Mouse (Mus musculus) neural tube, embryonic 13.5 days (tissue): ENCODE results near the gene Epha8. TPM values are rescaled to one million over a fixed set of nuclear protein-coding genes. Genes with fewer than 3 reads are reported as not detected.

Source experiments
- ATAC-seq: fragments of 200-750 bp; cut with Nextera tagmentation; 2 replicates; pipeline ENCODE4 v1.8.0; 2017; ENCODE audit warnings: low read depth, mild to moderate bottlenecking, moderate TSS enrichment, moderate library complexity
- H3K27ac ChIP-seq: fragments of 300-500 bp; sonication (generic); replicated peaks from 2 replicates; pipeline ENCODE4 v1.5.1; 2015; ENCODE audit warnings: moderate library complexity, mild to moderate bottlenecking, inconsistent platforms
- H3K27me3 ChIP-seq: fragments of 300-500 bp; sonication (generic); 2 replicates; pipeline ENCODE4 v1.6.1; 2015; ENCODE audit warnings: mild to moderate bottlenecking, inconsistent platforms
- H3K36me3 ChIP-seq: fragments of 300-500 bp; sonication (generic); 2 replicates; pipeline ENCODE4 v1.6.1; 2015; ENCODE audit warnings: mild to moderate bottlenecking, inconsistent platforms
- H3K4me1 ChIP-seq: fragments of 300-500 bp; sonication (generic); replicated peaks from 2 replicates; pipeline ENCODE4 v1.6.1; 2015; ENCODE audit warnings: inconsistent platforms
- H3K4me2 ChIP-seq: fragments of 300-500 bp; sonication (generic); 2 replicates; pipeline ENCODE4 v1.6.1; 2015; ENCODE audit warnings: inconsistent platforms, mild to moderate bottlenecking, moderate library complexity
- H3K4me3 ChIP-seq: fragments of 300-500 bp; sonication (generic); 2 replicates; pipeline ENCODE4 v1.5.1; 2015; ENCODE audit warnings: mild to moderate bottlenecking, inconsistent platforms
- H3K9ac ChIP-seq: fragments of 300-500 bp; sonication (generic); 2 replicates; pipeline ENCODE4 v1.6.1; 2015; ENCODE audit warnings: moderate library complexity, mild to moderate bottlenecking, inconsistent platforms
- H3K9me3 ChIP-seq: fragments of 300-500 bp; sonication (generic); 2 replicates; pipeline ENCODE4 v1.6.1; 2016; ENCODE audit warnings: inconsistent platforms
- WGBS: fragments of 180-500 bp; shearing (Covaris S2); methylation state at CpG from one replicate; pipeline ENCODE4 v1.1.7; 2015; 5-methylcytosine and 5-hydroxymethylcytosine counted together
- polyA plus RNA-seq: library from polyadenylated mRNA; unstranded; fragments of >200 nt; fragmentation: Nextera tagmentation; extraction: Ambion mirVana; gene quantifications from 2 replicates; pipeline ENCODE4 v1.2.1, GENCODE M21; 2015

Epha8 gene
- polyA plus RNA-seq, result 8.0 and 9.1 TPM in 2 replicates

DNA sequence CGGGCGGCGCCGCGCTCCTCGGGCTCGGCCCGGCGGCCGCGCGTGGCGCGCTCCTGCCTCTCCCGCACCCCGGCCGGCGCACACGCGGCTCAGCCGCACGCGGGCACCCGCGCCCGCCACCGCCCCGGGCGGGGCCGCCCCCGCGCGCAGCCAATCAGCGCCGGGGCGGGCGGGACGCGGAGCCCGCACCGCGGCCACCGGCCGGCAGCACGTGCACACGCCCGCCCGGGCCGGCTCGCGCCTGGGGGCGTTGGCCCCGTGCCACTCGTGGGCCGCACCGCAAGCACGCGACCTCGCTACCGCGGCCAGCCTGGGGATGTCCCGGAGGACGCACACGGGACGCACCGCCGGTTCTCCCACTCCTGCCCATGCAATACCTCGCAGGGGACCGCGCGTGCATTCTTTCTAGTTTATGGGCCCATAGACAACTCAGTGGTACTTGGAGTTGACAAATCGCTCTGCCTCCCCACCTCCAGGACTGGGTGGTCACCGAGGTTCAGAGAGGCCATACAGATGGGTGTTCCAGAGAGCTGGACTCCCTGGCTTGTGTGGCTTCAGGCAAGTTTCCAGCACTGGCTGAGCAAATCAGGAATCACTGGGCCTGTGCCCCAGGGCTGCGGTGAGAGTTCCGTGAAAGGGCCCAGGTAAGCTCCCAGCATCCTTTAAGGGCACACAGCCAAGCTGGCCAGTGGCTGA lies at the start of gene Epha8:
Gene Epha8, minus strand, starts transcription at position 66 of the 696 bp plus-strand sequence.
- no peak within 1 kb of the TSS for H3K27ac ChIP-seq

DNA sequence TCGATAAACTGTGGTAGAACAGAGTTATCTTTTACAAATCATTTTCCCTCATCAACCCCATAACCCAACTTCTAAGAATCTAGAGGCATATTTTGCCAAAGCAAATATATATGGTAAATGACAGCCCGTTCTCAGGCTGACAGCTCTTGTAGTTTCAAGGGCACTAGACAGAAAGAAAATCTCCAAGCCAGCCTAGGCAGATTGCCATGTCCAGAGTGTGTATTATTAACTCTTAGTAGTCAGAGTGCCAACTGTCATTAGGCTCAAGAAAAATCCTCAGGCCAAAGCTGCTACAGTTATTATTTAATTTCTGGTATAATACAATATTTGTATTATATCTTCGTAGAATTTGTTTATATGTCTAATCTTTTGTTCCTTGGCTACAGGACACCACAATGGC lies 45.2 kb upstream of the Epha8 start:
- Histone ChIP-seq H3K4me3 (no peak overlapping the region), H3K9ac (no peak overlapping the region), H3K27ac (no peak overlapping the region), H3K9me3 (no peaks in the 10 kb centered on the region), H3K4me1 (peaks cover 17% of the 10 kb centered on the region), H3K4me2 (no peak overlapping the region), H3K27me3 (no peaks in the 10 kb centered on the region), H3K36me3 (peaks cover 33% of the 10 kb centered on the region)
- ATAC-seq, result no peak
- WGBS, result 90% methylated on average over 3 of the region's 3 CpGs

More for the DNA sequence above, at the start of gene Epha8:
- H3K9me3 ChIP-seq, result no peaks in the 10 kb centered on the region
- peak; percentile 60; the same call in 1 of the 2 replicates for ATAC-seq
- H3K27me3 ChIP-seq, result peaks cover 74% of the 10 kb centered on the region
- peaks cover 62% of the 10 kb centered on the region for H3K4me1 ChIP-seq
- no peaks in the 10 kb centered on the region for H3K36me3 ChIP-seq
- peak within 1 kb of the TSS; percentile 54 for H3K4me3 ChIP-seq
- peak within 1 kb of the TSS; percentile 83 for H3K4me2 ChIP-seq
- H3K9ac ChIP-seq, result peak within 1 kb of the TSS; percentile 76
- 1% methylated on average over 48 of the region's 75 CpGs for WGBS

DNA sequence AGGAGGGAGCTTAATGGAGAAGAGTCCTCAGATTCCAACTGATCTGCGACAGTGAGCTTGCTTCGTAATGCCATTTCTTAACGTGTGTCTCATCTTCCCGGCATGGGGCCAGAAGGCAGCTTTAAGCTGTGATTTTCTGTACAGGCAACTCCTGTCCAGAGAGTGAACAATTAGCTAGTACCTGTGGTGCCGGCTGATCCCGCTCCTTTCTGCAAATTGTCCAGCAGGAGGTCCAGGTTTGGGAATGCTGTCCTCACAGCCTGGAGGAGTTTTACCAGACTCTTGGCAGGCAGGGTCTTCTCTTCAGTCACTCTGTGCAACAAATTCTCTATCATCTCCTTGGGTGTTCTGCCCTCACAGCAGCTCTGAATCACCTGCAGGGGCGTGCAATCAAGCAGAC lies 44.4 kb upstream of the Epha8 start:
- H3K36me3 ChIP-seq, result peaks cover 38% of the 10 kb centered on the region
- H3K9ac ChIP-seq, result no peak overlapping the region
- H3K4me2 ChIP-seq, result no peak overlapping the region
- 75% methylated on average over 7 of the region's 7 CpGs for WGBS
- no peak for ATAC-seq
- H3K4me3 ChIP-seq, result no peak overlapping the region
- H3K27ac ChIP-seq, result no peak overlapping the region
- H3K4me1 ChIP-seq, result peaks cover 23% of the 10 kb centered on the region
- H3K27me3 ChIP-seq, result no peaks in the 10 kb centered on the region
- no peaks in the 10 kb centered on the region for H3K9me3 ChIP-seq

DNA sequence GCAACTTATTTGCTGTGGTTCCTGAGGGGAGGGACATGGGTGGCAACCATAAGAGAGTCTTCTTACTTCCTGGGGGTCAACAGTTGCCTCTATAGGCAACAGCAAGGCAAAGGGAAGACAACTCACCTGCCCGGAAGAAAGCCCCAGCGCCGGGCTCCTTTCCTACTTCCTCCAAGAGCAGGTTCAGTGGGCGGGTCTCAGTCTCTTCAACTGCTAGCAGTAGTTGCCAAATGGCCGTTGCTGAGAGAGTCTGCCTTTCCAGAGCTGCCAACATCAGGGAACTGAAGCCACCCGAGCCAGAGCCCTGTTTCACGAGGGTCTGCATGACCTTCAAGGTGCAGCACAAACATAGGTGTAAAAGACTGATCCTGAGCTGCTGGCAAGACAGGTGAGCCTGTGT lies 41.8 kb upstream of the Epha8 start:
- Histone ChIP-seq H3K4me1 (peaks cover 14% of the 10 kb centered on the region; the same call in 1 of the 2 replicates), H3K27me3 (no peaks in the 10 kb centered on the region), H3K4me3 (no peak overlapping the region), H3K9ac (no peak overlapping the region), H3K27ac (no peak overlapping the region), H3K9me3 (no peaks in the 10 kb centered on the region), H3K4me2 (no peak overlapping the region), H3K36me3 (peaks cover 62% of the 10 kb centered on the region)
- ATAC-seq, result no peak
- 86% methylated on average over 7 of the region's 7 CpGs for WGBS

DNA sequence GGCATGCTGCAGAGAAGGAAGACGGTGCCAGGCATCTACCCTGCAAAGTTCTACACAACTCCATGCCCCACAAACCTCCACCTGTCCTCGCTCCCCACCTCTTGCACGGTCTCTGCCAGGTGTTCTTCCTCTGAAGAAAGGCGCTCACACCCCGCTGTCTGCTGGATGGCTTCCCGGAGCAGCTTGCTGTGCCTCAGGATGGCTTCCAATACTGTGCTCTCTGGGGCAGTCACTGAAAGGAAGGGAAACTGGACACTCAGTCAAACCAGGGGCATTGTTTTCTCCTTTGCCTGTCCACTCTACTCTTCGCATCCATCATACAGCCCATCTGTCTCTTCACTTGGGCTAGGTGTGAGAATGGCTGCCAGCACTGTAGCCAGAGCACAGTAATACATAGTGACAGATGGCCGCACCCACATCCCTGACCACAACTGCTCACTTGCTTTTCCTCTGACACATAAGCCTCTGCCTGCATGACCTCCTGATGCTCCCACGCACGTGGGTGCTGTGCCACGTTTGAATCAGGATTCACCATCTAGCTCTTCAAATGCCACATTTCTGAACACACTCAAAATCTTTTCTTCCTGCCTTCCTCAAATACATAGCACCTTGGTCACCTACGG lies 41.2 kb upstream of the Epha8 start:
- Histone ChIP-seq H3K27me3 (no peaks in the 10 kb centered on the region), H3K4me1 (peaks cover 14% of the 10 kb centered on the region; the same call in 1 of the 2 replicates), H3K27ac (no peak overlapping the region), H3K9ac (no peak overlapping the region), H3K4me3 (no peak overlapping the region), H3K4me2 (no peak overlapping the region), H3K36me3 (peaks cover 68% of the 10 kb centered on the region), H3K9me3 (no peaks in the 10 kb centered on the region)
- no peak for ATAC-seq
- 92% methylated on average over 12 of the region's 12 CpGs for WGBS

DNA sequence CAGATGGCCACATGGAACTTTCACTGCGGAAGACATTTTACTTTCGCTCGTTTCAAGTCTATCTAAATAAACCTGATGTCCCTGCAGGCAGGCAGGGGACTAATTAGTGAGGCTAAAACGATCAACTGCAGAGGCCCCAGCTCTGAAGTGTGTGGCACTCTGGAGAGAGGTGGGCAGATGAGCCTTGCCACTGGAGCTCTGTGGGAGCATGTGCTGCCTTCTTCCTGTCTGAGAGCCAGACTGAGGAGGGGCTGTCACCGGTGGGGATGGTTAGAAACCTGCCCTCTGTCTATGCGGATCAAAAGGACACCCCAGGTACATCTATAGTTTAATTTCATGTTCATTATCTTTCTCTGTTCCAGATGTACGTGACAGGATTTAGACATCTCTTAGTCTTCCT lies 40.3 kb upstream of the Epha8 start:
- Histone ChIP-seq H3K4me3 (no peak overlapping the region), H3K9ac (no peak overlapping the region), H3K27me3 (no peaks in the 10 kb centered on the region), H3K9me3 (no peaks in the 10 kb centered on the region), H3K36me3 (peaks cover 72% of the 10 kb centered on the region), H3K4me1 (peaks cover 14% of the 10 kb centered on the region; the same call in 1 of the 2 replicates), H3K4me2 (no peak overlapping the region), H3K27ac (no peak overlapping the region)
- 61% methylated on average over 7 of the region's 7 CpGs for WGBS
- no peak for ATAC-seq

DNA sequence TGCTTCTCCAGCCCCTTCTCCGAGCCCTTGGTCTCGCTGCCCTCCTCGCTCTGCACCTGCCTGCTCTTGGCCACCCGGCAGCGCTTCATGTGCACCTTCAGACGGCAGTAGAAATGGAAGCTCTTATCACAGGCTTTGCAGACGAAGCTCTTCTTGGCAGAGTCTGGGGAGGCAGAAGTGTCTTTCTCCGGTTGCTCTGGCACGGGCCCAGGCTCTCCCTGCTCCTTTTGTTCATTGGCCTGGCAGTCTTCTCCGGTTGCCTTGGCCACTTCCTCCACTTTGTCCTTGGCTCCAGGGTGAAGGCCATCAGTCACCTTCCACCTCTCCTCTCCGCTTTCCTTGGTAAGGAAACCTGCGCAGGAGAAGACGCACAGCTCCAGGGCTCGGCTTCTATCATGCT lies 38.7 kb upstream of the Epha8 start:
- peaks cover 14% of the 10 kb centered on the region; the same call in 1 of the 2 replicates for H3K4me1 ChIP-seq
- H3K9ac ChIP-seq, result no peak overlapping the region
- 91% methylated on average over 14 of the region's 14 CpGs for WGBS
- no peak overlapping the region for H3K4me3 ChIP-seq
- no peaks in the 10 kb centered on the region for H3K27me3 ChIP-seq
- no peak for ATAC-seq
- no peak overlapping the region for H3K27ac ChIP-seq
- peaks cover 81% of the 10 kb centered on the region for H3K36me3 ChIP-seq
- no peak overlapping the region for H3K4me2 ChIP-seq
- no peaks in the 10 kb centered on the region for H3K9me3 ChIP-seq

DNA sequence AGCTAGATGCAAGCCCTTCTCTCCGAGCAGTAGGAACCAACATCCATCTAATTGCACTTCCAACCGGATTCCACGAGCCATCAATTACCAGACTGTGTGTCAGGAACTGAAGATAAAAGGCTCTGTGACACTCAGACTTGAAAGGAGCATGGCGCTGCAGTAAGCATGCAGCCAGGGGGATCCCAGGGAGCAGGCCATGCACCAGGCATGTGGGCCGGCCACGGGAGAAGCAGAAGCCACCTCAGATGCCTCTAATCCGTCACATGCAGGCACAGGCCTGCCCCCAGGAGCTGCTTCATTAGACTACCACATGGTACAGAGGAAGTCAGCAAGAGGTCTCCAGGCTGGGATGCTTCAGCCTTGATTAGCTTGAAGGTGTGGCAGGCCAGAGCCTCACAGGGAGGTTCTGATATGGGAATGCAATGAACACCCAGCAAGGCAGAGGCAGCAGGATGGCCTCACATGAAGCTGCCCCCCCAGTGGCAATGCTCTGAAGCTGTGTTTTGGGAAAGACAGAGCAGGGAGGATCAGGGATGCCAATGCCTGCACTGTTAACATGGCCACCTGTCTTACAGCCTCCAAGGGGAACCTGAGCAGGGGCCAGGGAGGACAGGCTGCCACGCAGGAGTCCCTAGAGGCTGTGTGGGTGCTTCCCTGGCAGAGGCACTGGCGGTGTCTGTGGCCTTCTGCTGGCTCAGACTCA lies 25.5 kb upstream of the Epha8 start:
- Histone ChIP-seq H3K4me1 (peaks cover 33% of the 10 kb centered on the region), H3K27ac (peak overlapping the region; percentile 33; the same call in 1 of the 2 replicates), H3K4me3 (no peak overlapping the region), H3K36me3 (peaks cover 18% of the 10 kb centered on the region), H3K9me3 (no peaks in the 10 kb centered on the region), H3K27me3 (peaks cover 3% of the 10 kb centered on the region; the same call in 1 of the 2 replicates), H3K9ac (peak overlapping the region; percentile 54), H3K4me2 (no peak overlapping the region)
- no peak for ATAC-seq
- 39% methylated on average over 9 of the region's 9 CpGs for WGBS

DNA sequence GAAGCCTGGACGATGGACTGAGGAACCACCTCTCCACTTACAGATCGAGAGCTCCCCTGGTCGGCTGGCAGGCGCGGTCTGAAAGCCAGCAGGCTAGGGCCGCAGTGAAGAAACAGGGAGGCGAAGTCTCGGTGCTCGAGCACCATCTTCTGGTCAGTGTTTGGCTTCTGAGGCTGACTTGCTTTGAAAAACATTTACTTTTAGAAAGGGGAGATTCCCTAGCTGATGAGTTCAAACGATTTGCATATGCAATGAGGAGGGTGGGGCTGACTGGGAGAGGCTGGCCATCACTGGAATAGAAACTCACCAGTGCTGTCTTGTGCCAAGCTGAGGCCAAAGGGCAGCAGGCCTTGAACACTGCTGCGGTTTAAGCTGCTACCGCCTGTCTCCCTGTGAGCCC lies 24.7 kb upstream of the Epha8 start:
- Histone ChIP-seq H3K27me3 (peaks cover 3% of the 10 kb centered on the region; the same call in 1 of the 2 replicates), H3K9me3 (no peaks in the 10 kb centered on the region), H3K27ac (no peak overlapping the region), H3K4me2 (no peak overlapping the region), H3K9ac (no peak overlapping the region; the same call in 1 of the 2 replicates), H3K4me3 (no peak overlapping the region), H3K4me1 (peaks cover 33% of the 10 kb centered on the region), H3K36me3 (0 out of 2 replicates have a peak, but pooled peaks cover 10% of the 10 kb centered on the region)
- WGBS, result 5% methylated on average over 12 of the region's 12 CpGs
- peak; percentile 85 for ATAC-seq

DNA sequence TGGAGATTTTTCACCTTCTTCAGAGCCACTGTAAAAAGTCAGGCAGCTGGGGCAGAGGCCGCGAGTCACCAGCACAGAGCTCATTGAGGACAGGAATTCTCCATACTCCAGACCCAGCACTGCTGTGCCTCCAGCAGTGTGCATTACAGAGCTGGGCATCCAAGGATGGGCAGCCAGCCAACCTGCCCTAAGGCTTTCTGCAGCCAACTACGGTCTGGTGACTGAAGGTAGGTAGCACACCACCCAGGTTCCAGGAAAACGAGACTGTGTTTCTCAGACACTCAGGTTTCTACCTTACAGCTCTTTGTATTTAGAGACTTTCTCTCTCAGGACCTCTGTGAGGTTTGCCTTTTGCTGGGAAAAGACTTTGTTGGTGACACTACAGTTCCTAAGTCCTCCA lies 24.3 kb upstream of the Epha8 start:
- H3K27me3 ChIP-seq, result peaks cover 3% of the 10 kb centered on the region; the same call in 1 of the 2 replicates
- peak overlapping the region; percentile 36; the same call in 1 of the 2 replicates for H3K9ac ChIP-seq
- H3K4me2 ChIP-seq, result no peak overlapping the region
- H3K4me3 ChIP-seq, result no peak overlapping the region
- ATAC-seq, result no peak; the same call in 1 of the 2 replicates
- H3K27ac ChIP-seq, result no peak overlapping the region
- WGBS, result 66% methylated on average over 4 of the region's 4 CpGs
- peaks cover 33% of the 10 kb centered on the region for H3K4me1 ChIP-seq
- H3K36me3 ChIP-seq, result 0 out of 2 replicates have a peak, but pooled peaks cover 6% of the 10 kb centered on the region
- no peaks in the 10 kb centered on the region for H3K9me3 ChIP-seq

DNA sequence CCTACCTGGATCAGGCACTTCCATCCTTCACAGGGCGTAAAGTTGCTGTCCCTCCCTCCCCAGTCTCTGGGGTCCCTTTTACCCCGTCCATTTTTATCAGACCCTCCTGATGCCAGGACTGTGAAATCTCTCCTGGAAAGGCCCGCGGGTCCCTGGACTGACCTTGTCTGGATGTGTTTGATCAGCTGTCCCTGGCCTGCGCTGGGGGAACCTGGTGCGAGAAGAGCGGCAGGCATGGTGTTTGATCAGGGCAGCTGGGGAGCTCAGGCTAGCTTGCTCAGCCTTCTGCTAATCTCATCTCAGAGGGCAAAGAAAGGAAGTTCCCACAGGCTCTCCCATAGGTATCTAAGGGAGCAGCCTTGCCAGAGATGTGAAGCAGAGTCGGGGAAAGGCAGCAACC lies 20.6 kb upstream of the Epha8 start:
- no peak overlapping the region for H3K4me2 ChIP-seq
- H3K9me3 ChIP-seq, result no peaks in the 10 kb centered on the region
- WGBS, result 69% methylated on average over 8 of the region's 8 CpGs
- H3K9ac ChIP-seq, result no peak overlapping the region
- H3K27ac ChIP-seq, result no peak overlapping the region
- no peak overlapping the region for H3K4me3 ChIP-seq
- H3K36me3 ChIP-seq, result no peaks in the 10 kb centered on the region
- ATAC-seq, result no peak
- peaks cover 20% of the 10 kb centered on the region for H3K4me1 ChIP-seq
- H3K27me3 ChIP-seq, result peaks cover 3% of the 10 kb centered on the region; the same call in 1 of the 2 replicates

DNA sequence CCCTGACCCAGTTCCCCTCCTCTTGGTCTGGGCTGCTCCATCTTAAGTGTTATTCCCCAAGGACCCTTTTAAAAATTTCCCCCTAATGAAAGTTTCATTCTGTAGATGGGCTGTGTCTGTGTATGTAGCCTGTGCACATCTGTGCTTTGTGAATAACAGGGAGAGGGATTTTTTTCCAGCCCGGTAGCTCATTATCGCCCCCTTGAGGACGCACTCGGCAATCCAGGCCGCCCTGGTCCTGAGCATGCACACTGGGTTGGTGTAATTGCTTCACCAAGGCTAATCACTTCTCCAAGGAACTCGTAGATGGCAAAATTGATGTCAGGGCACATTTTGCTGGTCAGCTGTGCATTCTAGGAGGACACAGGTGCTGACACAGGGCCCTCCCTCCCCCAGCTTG lies 14.3 kb upstream of the Epha8 start:
- no peak overlapping the region for H3K4me2 ChIP-seq
- H3K36me3 ChIP-seq, result no peaks in the 10 kb centered on the region
- H3K27ac ChIP-seq, result no peak overlapping the region
- H3K9ac ChIP-seq, result no peak overlapping the region
- H3K4me3 ChIP-seq, result no peak overlapping the region
- 4% methylated on average over 6 of the region's 6 CpGs for WGBS
- ATAC-seq, result no peak
- peaks cover 43% of the 10 kb centered on the region for H3K4me1 ChIP-seq
- H3K9me3 ChIP-seq, result no peaks in the 10 kb centered on the region
- H3K27me3 ChIP-seq, result peaks cover 18% of the 10 kb centered on the region
